Mouse (Mus musculus): ENCODE results near the gene Sema3a. TPM values are rescaled to one million over a fixed set of nuclear protein-coding genes. Genes with fewer than 3 reads are reported as not detected.

The Sema3a gene
- polyA plus RNA-seq, 1 experiment from 2014 or later, result 13.9 TPM

GRCm38 (mm10) chr5:13379223-13379622, 254.0 kb downstream of the Sema3a start:
- Histone ChIP-seq H3K9me3 (ENCODE audit: control insufficient read depth, low read length) (no peaks in the 10 kb centered on the region), H3K9ac (replicated peaks; ENCODE audit: low read length) (no peak overlapping the region), H3K27me3 (ENCODE audit: control insufficient read depth, insufficient read depth, low read length) (no peaks in the 10 kb centered on the region), H3K36me3 (ENCODE audit: control insufficient read depth, insufficient read depth, low read length) (no peaks in the 10 kb centered on the region), H3K4me1 (ENCODE audit: control insufficient read depth, insufficient read depth, low read length) (no peaks in the 10 kb centered on the region), H3K4me3 (replicated peaks; ENCODE audit: low read depth, low read length) (no peak overlapping the region), H3K27ac (replicated peaks; ENCODE audit: low read depth, low read length) (no peak overlapping the region), H3K4me2 (ENCODE audit: low read length) (no peak overlapping the region)
- no peak for ATAC-seq (ENCODE audit: low FRiP score, low TSS enrichment)
- no peak for DNase-seq
- WGBS, result 77% methylated on average over 4 of the region's 4 CpGs

GRCm38 (mm10) chr5:13384047-13384446, 258.8 kb downstream of the Sema3a start:
- Histone ChIP-seq H3K36me3 (ENCODE audit: control insufficient read depth, insufficient read depth, low read length) (no peaks in the 10 kb centered on the region), H3K9me3 (ENCODE audit: control insufficient read depth, low read length) (no peaks in the 10 kb centered on the region), H3K27me3 (ENCODE audit: control insufficient read depth, insufficient read depth, low read length) (peaks cover 4% of the 10 kb centered on the region), H3K9ac (replicated peaks; ENCODE audit: low read length) (no peak overlapping the region), H3K4me2 (ENCODE audit: low read length) (no peak overlapping the region), H3K4me1 (ENCODE audit: control insufficient read depth, insufficient read depth, low read length) (no peaks in the 10 kb centered on the region), H3K4me3 (replicated peaks; ENCODE audit: low read depth, low read length) (no peak overlapping the region), H3K27ac (replicated peaks; ENCODE audit: low read depth, low read length) (no peak overlapping the region)
- no peak for DNase-seq
- ATAC-seq (ENCODE audit: low FRiP score, low TSS enrichment), result no peak
- WGBS, result 84% methylated on average over 4 of the region's 4 CpGs

GRCm38 (mm10) chr5:13384714-13385113, 259.5 kb downstream of the Sema3a start:
- 52% methylated on average over 4 of the region's 4 CpGs for WGBS
- H3K4me1 ChIP-seq (ENCODE audit: control insufficient read depth, insufficient read depth, low read length), result no peaks in the 10 kb centered on the region

GRCm38 (mm10) chr5:13386603-13387002, 261.4 kb downstream of the Sema3a start:
- Histone ChIP-seq H3K4me2 (ENCODE audit: low read length) (no peak overlapping the region), H3K27me3 (ENCODE audit: control insufficient read depth, insufficient read depth, low read length) (peaks cover 13% of the 10 kb centered on the region), H3K36me3 (ENCODE audit: control insufficient read depth, insufficient read depth, low read length) (no peaks in the 10 kb centered on the region), H3K4me3 (replicated peaks; ENCODE audit: low read depth, low read length) (no peak overlapping the region), H3K27ac (replicated peaks; ENCODE audit: low read depth, low read length) (no peak overlapping the region), H3K4me1 (ENCODE audit: control insufficient read depth, insufficient read depth, low read length) (no peaks in the 10 kb centered on the region), H3K9me3 (ENCODE audit: control insufficient read depth, low read length) (no peaks in the 10 kb centered on the region), H3K9ac (replicated peaks; ENCODE audit: low read length) (no peak overlapping the region)
- no peak for DNase-seq
- WGBS, result 92% methylated on average over 3 of the region's 3 CpGs
- ATAC-seq (ENCODE audit: low FRiP score, low TSS enrichment), result no peak

More at GRCm38 (mm10) chr5:13384714-13385113, 259.5 kb downstream of the Sema3a start:
- ATAC-seq (ENCODE audit: low FRiP score, low TSS enrichment) (no peak), DNase-seq (no peak)
- Histone ChIP-seq H3K36me3 (ENCODE audit: control insufficient read depth, insufficient read depth, low read length) (no peaks in the 10 kb centered on the region), H3K4me2 (ENCODE audit: low read length) (no peak overlapping the region), H3K4me3 (replicated peaks; ENCODE audit: low read depth, low read length) (no peak overlapping the region), H3K27me3 (ENCODE audit: control insufficient read depth, insufficient read depth, low read length) (peaks cover 4% of the 10 kb centered on the region), H3K9ac (replicated peaks; ENCODE audit: low read length) (no peak overlapping the region), H3K9me3 (ENCODE audit: control insufficient read depth, low read length) (no peaks in the 10 kb centered on the region), H3K27ac (replicated peaks; ENCODE audit: low read depth, low read length) (no peak overlapping the region)

- Histone ChIP-seq H3K27me3 (ENCODE audit: control insufficient read depth, insufficient read depth, low read length) (peaks cover 20% of the 10 kb centered on the region), H3K4me3 (replicated peaks; ENCODE audit: low read depth, low read length) (no peak overlapping the region), H3K27ac (replicated peaks; ENCODE audit: low read depth, low read length) (no peak overlapping the region), H3K4me1 (ENCODE audit: control insufficient read depth, insufficient read depth, low read length) (no peaks in the 10 kb centered on the region), H3K36me3 (ENCODE audit: control insufficient read depth, insufficient read depth, low read length) (no peaks in the 10 kb centered on the region), H3K9me3 (ENCODE audit: control insufficient read depth, low read length) (no peaks in the 10 kb centered on the region), H3K9ac (replicated peaks; ENCODE audit: low read length) (no peak overlapping the region), H3K4me2 (ENCODE audit: low read length) (no peak overlapping the region)
- ATAC-seq (ENCODE audit: low FRiP score, low TSS enrichment) (no peak), DNase-seq (no peak)
- 79% methylated on average over 3 of the region's 3 CpGs for WGBS
Observed at GRCm38 (mm10) chr5:13387679-13388078, 262.5 kb downstream of the Sema3a start.

GRCm38 (mm10) chr5:13389995-13390394, 264.8 kb downstream of the Sema3a start:
- 92% methylated on average over 3 of the region's 3 CpGs for WGBS
- peaks cover 37% of the 10 kb centered on the region for H3K27me3 ChIP-seq (ENCODE audit: control insufficient read depth, insufficient read depth, low read length)
- H3K4me2 ChIP-seq (ENCODE audit: low read length), result no peak overlapping the region
- DNase-seq (no peak), ATAC-seq (ENCODE audit: low FRiP score, low TSS enrichment) (no peak)
- no peaks in the 10 kb centered on the region for H3K36me3 ChIP-seq (ENCODE audit: control insufficient read depth, insufficient read depth, low read length)
- H3K9me3 ChIP-seq (ENCODE audit: control insufficient read depth, low read length), result no peaks in the 10 kb centered on the region
- no peak overlapping the region for H3K9ac ChIP-seq (replicated peaks; ENCODE audit: low read length)
- H3K4me3 ChIP-seq (replicated peaks; ENCODE audit: low read depth, low read length), result no peak overlapping the region
- no peak overlapping the region for H3K27ac ChIP-seq (replicated peaks; ENCODE audit: low read depth, low read length)
- H3K4me1 ChIP-seq (ENCODE audit: control insufficient read depth, insufficient read depth, low read length), result no peaks in the 10 kb centered on the region

- H3K27me3 ChIP-seq (ENCODE audit: control insufficient read depth, insufficient read depth, low read length), result peaks cover 33% of the 10 kb centered on the region; the same call in 1 of the 2 replicates
- WGBS, result 29% methylated on average over 1 of the region's 1 CpGs
- no peaks in the 10 kb centered on the region for H3K4me1 ChIP-seq (ENCODE audit: control insufficient read depth, insufficient read depth, low read length)
- no peak; the same call in 1 of the 2 replicates for ATAC-seq (ENCODE audit: low FRiP score, low TSS enrichment)
- DNase-seq, result peak; percentile 60
- H3K36me3 ChIP-seq (ENCODE audit: control insufficient read depth, insufficient read depth, low read length), result no peaks in the 10 kb centered on the region
- H3K4me3 ChIP-seq (replicated peaks; ENCODE audit: low read depth, low read length), result no peak overlapping the region
- no peak overlapping the region for H3K4me2 ChIP-seq (ENCODE audit: low read length)
- H3K27ac ChIP-seq (replicated peaks; ENCODE audit: low read depth, low read length), result no peak overlapping the region
- no peak overlapping the region for H3K9ac ChIP-seq (replicated peaks; ENCODE audit: low read length)
- H3K9me3 ChIP-seq (ENCODE audit: control insufficient read depth, low read length), result no peaks in the 10 kb centered on the region
Observed at GRCm38 (mm10) chr5:13405432-13405831, 280.2 kb downstream of the Sema3a start.

GRCm38 (mm10) chr5:13406131-13406530, 280.9 kb downstream of the Sema3a start:
- no peak overlapping the region for H3K4me3 ChIP-seq (replicated peaks; ENCODE audit: low read depth, low read length)
- H3K4me2 ChIP-seq (ENCODE audit: low read length), result no peak overlapping the region
- no peak for DNase-seq
- WGBS, result 93% methylated on average over 2 of the region's 2 CpGs
- H3K27ac ChIP-seq (replicated peaks; ENCODE audit: low read depth, low read length), result no peak overlapping the region
- H3K9me3 ChIP-seq (ENCODE audit: control insufficient read depth, low read length), result no peaks in the 10 kb centered on the region
- H3K4me1 ChIP-seq (ENCODE audit: control insufficient read depth, insufficient read depth, low read length), result no peaks in the 10 kb centered on the region
- no peak overlapping the region for H3K9ac ChIP-seq (replicated peaks; ENCODE audit: low read length)
- no peak for ATAC-seq (ENCODE audit: low FRiP score, low TSS enrichment)
- peaks cover 27% of the 10 kb centered on the region; the same call in 1 of the 2 replicates for H3K27me3 ChIP-seq (ENCODE audit: control insufficient read depth, insufficient read depth, low read length)
- H3K36me3 ChIP-seq (ENCODE audit: control insufficient read depth, insufficient read depth, low read length), result no peaks in the 10 kb centered on the region

GRCm38 (mm10) chr5:13411920-13412319, 286.7 kb downstream of the Sema3a start:
- no peak overlapping the region for H3K4me3 ChIP-seq (replicated peaks; ENCODE audit: low read depth, low read length)
- 73% methylated on average over 2 of the region's 2 CpGs for WGBS
- H3K9ac ChIP-seq (replicated peaks; ENCODE audit: low read length), result no peak overlapping the region
- ATAC-seq (ENCODE audit: low FRiP score, low TSS enrichment), result no peak
- no peak overlapping the region for H3K4me2 ChIP-seq (ENCODE audit: low read length)
- H3K36me3 ChIP-seq (ENCODE audit: control insufficient read depth, insufficient read depth, low read length), result no peaks in the 10 kb centered on the region
- H3K27me3 ChIP-seq (ENCODE audit: control insufficient read depth, insufficient read depth, low read length), result peaks cover 13% of the 10 kb centered on the region; the same call in 1 of the 2 replicates
- no peaks in the 10 kb centered on the region for H3K4me1 ChIP-seq (ENCODE audit: control insufficient read depth, insufficient read depth, low read length)
- no peak overlapping the region for H3K27ac ChIP-seq (replicated peaks; ENCODE audit: low read depth, low read length)
- H3K9me3 ChIP-seq (ENCODE audit: control insufficient read depth, low read length), result no peaks in the 10 kb centered on the region
- DNase-seq, result no peak
